Comparison of ENCODE assay signal across 10 mouse cellular contexts in genomic region chr16:24491486-24491758, GRCm38 (mm10).
DNase-seq lines count a peak whose midpoint lies in the region; ATAC-seq lines count a peak whose summit lies in the region.
"Had no signal": no experiment of that assay in that cellular context is flagged by ENCODE, and none has a peak within 500 bp of the region (broad histone marks: within the 10 kb centered on the region; RNA-seq: fewer than 3 reads in every experiment).

No protein-coding gene starts in this region.

- no peak for DNase-seq in heart, embryonic 10.5 days (ENCODE audit: low spot score)
- DNase-seq in heart, adult 8-10 months (ENCODE audit: low spot score) = no peak
- DNase-seq in kidney, postnatal 25 days = no peak
- DNase-seq in 3T3-L1 (ENCODE audit: low read depth, low spot score) = peak; percentile 83
- DNase-seq in adrenal gland, postnatal 25 days = no peak
- no peak for DNase-seq in cerebellum, postnatal 25 days
- DNase-seq: cerebellum, postnatal 14 days; right cerebral cortex, postnatal 25 days had no signal

- H3K4me2 ChIP-seq in kidney, embryonic 15.5 days = no peak overlapping the region
- peak overlapping the region; percentile 6; the same call in 1 of the 2 replicates for H3K4me2 ChIP-seq in embryonic facial prominence, embryonic 15.5 days (replicated peaks)

- H3K4me1 ChIP-seq in heart, embryonic 10.5 days = peaks cover 88% of the 10 kb centered on the region
- peaks cover 60% of the 10 kb centered on the region for H3K4me1 ChIP-seq in kidney, embryonic 15.5 days
- H3K4me1 ChIP-seq in embryonic facial prominence, embryonic 15.5 days = peaks cover 74% of the 10 kb centered on the region

- H3K9ac ChIP-seq in kidney, embryonic 15.5 days = no peak overlapping the region
- no peak overlapping the region for H3K9ac ChIP-seq in embryonic facial prominence, embryonic 15.5 days

- peak overlapping the region; percentile 76 for H3K27ac ChIP-seq in heart, embryonic 10.5 days
- H3K27ac ChIP-seq in kidney, embryonic 15.5 days = 0 out of 2 replicates have a peak overlapping the region, but pooled peaks have one; percentile 58
- H3K27ac ChIP-seq in embryonic facial prominence, embryonic 15.5 days (replicated peaks) = peak overlapping the region; percentile 86

- no peaks in the 10 kb centered on the region for H3K36me3 ChIP-seq in heart, embryonic 10.5 days
- no peaks in the 10 kb centered on the region for H3K36me3 ChIP-seq in kidney, embryonic 15.5 days
- no peaks in the 10 kb centered on the region for H3K36me3 ChIP-seq in embryonic facial prominence, embryonic 15.5 days

- 71% methylated on average over 2 of the region's 2 CpGs for WGBS in heart, embryonic 10.5 days
- WGBS in kidney, embryonic 15.5 days = 60% methylated on average over 2 of the region's 2 CpGs
- WGBS in embryonic facial prominence, embryonic 15.5 days = 61% methylated on average over 2 of the region's 2 CpGs

- H3K27me3 ChIP-seq in heart, embryonic 10.5 days (ENCODE audit: insufficient read depth, poor library complexity, severe bottlenecking) = no peaks in the 10 kb centered on the region
- no peaks in the 10 kb centered on the region for H3K27me3 ChIP-seq in kidney, embryonic 15.5 days
- H3K27me3 ChIP-seq in embryonic facial prominence, embryonic 15.5 days = no peaks in the 10 kb centered on the region

- ATAC-seq in kidney, embryonic 15.5 days (replicated peaks; ENCODE audit: low FRiP score) = no peak
- ATAC-seq in embryonic facial prominence, embryonic 15.5 days (ENCODE audit: insufficient number of reproducible peaks, low FRiP score, low TSS enrichment, low read depth) = no peak

- no peaks in the 10 kb centered on the region for H3K9me3 ChIP-seq in heart, embryonic 10.5 days
- H3K9me3 ChIP-seq in kidney, embryonic 15.5 days (replicated peaks) = no peaks in the 10 kb centered on the region
- no peaks in the 10 kb centered on the region for H3K9me3 ChIP-seq in embryonic facial prominence, embryonic 15.5 days (replicated peaks)

- no peak overlapping the region for H3K4me3 ChIP-seq in heart, embryonic 10.5 days
- no peak overlapping the region for H3K4me3 ChIP-seq in kidney, embryonic 15.5 days (replicated peaks)
- no peak overlapping the region for H3K4me3 ChIP-seq in embryonic facial prominence, embryonic 15.5 days (replicated peaks)
